Mouse (Mus musculus) midbrain, embryonic 16.5 days (tissue): Measurements from ENCODE around the gene Sik3. TPM values are rescaled to one million over a fixed set of nuclear protein-coding genes. Genes with fewer than 3 reads are reported as not detected.

Experiments
- ATAC-seq: fragments of 200-750 bp; cut with Nextera tagmentation; 2 replicates; pipeline ENCODE4 v1.8.0; 2017; ENCODE audit warnings: moderate TSS enrichment
- H3K27ac ChIP-seq: fragments of 300-500 bp; sonication (generic); 2 replicates; pipeline ENCODE4 v1.5.1; 2014; ENCODE audit warnings: mild to moderate bottlenecking, low read length, mixed read lengths
- H3K27me3 ChIP-seq: fragments of 300-500 bp; sonication (generic); 2 replicates; pipeline ENCODE4 v1.6.1; 2014; ENCODE audit warnings: low read depth, low read length, mixed read lengths; ENCODE audit not compliant: control insufficient read depth, insufficient read depth
- H3K36me3 ChIP-seq: fragments of 300-500 bp; sonication (generic); 2 replicates; pipeline ENCODE4 v1.6.1; 2014; ENCODE audit warnings: mild to moderate bottlenecking, low read length, moderate library complexity, mixed read lengths; ENCODE audit not compliant: control insufficient read depth, insufficient read depth
- H3K4me1 ChIP-seq: fragments of 300-500 bp; sonication (generic); 2 replicates; pipeline ENCODE4 v1.6.1; 2014; ENCODE audit warnings: mild to moderate bottlenecking, low read length, mixed read lengths; ENCODE audit not compliant: control insufficient read depth, insufficient read depth
- H3K4me2 ChIP-seq: fragments of 300-500 bp; sonication (generic); 2 replicates; pipeline ENCODE4 v1.6.1; 2014; ENCODE audit warnings: mild to moderate bottlenecking, low read length, mixed read lengths
- H3K4me3 ChIP-seq: fragments of 300-500 bp; sonication (generic); 2 replicates; pipeline ENCODE4 v1.5.1; 2014; ENCODE audit warnings: low read depth, mild to moderate bottlenecking, low read length, moderate library complexity, mixed read lengths
- H3K9ac ChIP-seq: fragments of 300-500 bp; sonication (generic); 2 replicates; pipeline ENCODE4 v1.6.1; 2014; ENCODE audit warnings: low read depth, low read length, mixed read lengths
- H3K9me3 ChIP-seq: fragments of 300-500 bp; sonication (generic); replicated peaks from 2 replicates; pipeline ENCODE4 v1.6.1; 2014; ENCODE audit warnings: mild to moderate bottlenecking, low read length, mixed read lengths; ENCODE audit not compliant: control insufficient read depth, poor library complexity, severe bottlenecking
- WGBS: fragments of 180-500 bp; shearing (Covaris S2); extraction: QIAGEN DNeasy Blood & Tissue Kit; methylation state at CpG from one replicate; pipeline ENCODE4 v1.1.7; 2014; 5-methylcytosine and 5-hydroxymethylcytosine counted together
- polyA plus RNA-seq: library from polyadenylated mRNA; unstranded; fragments of >200 nt; fragmentation: Nextera tagmentation; extraction: Ambion mirVana; gene quantifications from 2 replicates; pipeline ENCODE4 v1.2.1, GENCODE M21; 2015

The Sik3 gene
- polyA plus RNA-seq, 1 experiment from 2014 or later, result 5.1 TPM

- Histone ChIP-seq H3K36me3 (no peaks in the 10 kb centered on the region), H3K9me3 (no peaks in the 10 kb centered on the region), H3K27me3 (peaks cover 19% of the 10 kb centered on the region), H3K4me3 (no peak overlapping the region), H3K4me2 (no peak overlapping the region), H3K9ac (no peak overlapping the region), H3K4me1 (peaks cover 6% of the 10 kb centered on the region), H3K27ac (no peak overlapping the region)
- WGBS, result 86% methylated on average over 5 of the region's 5 CpGs
- ATAC-seq, result no peak
Observed at GRCm38 (mm10) chr9:46269125-46269524, 256.5 kb downstream of the Sik3 start.

- peaks cover 6% of the 10 kb centered on the region for H3K4me1 ChIP-seq
- H3K9ac ChIP-seq, result no peak overlapping the region
- no peaks in the 10 kb centered on the region for H3K9me3 ChIP-seq
- H3K27ac ChIP-seq, result no peak overlapping the region
- peaks cover 19% of the 10 kb centered on the region for H3K27me3 ChIP-seq
- 94% methylated on average over 4 of the region's 4 CpGs for WGBS
- no peak overlapping the region for H3K4me3 ChIP-seq
- H3K4me2 ChIP-seq, result no peak overlapping the region
- ATAC-seq, result no peak
- H3K36me3 ChIP-seq, result peaks cover 3% of the 10 kb centered on the region
Observed at GRCm38 (mm10) chr9:46270782-46271181, 258.2 kb downstream of the Sik3 start.

GRCm38 (mm10) chr9:46272070-46272469, 259.4 kb downstream of the Sik3 start:
- WGBS, result 86% methylated on average over 9 of the region's 9 CpGs
- ATAC-seq, result no peak
- Histone ChIP-seq H3K27ac (no peak overlapping the region), H3K4me2 (no peak overlapping the region), H3K4me3 (no peak overlapping the region), H3K36me3 (peaks cover 16% of the 10 kb centered on the region), H3K9me3 (no peaks in the 10 kb centered on the region), H3K9ac (no peak overlapping the region), H3K27me3 (peaks cover 19% of the 10 kb centered on the region), H3K4me1 (peaks cover 6% of the 10 kb centered on the region)

GRCm38 (mm10) chr9:46272677-46273454, 260.2 kb downstream of the Sik3 start, which contains the start of gene Zpr1:
TSS of gene Zpr1 (plus strand) at chr9:46273064.
- Histone ChIP-seq H3K4me3 (peak within 1 kb of the TSS; percentile 72), H3K27me3 (peaks cover 15% of the 10 kb centered on the region), H3K27ac (peak within 1 kb of the TSS; percentile 59), H3K9me3 (no peaks in the 10 kb centered on the region), H3K9ac (peak within 1 kb of the TSS; percentile 74), H3K4me2 (peak within 1 kb of the TSS; percentile 80), H3K4me1 (peaks cover 6% of the 10 kb centered on the region), H3K36me3 (peaks cover 23% of the 10 kb centered on the region)
- peak; percentile 97 for ATAC-seq
- WGBS, result 5% methylated on average over 42 of the region's 45 CpGs

Other genes starting within 250 kb of the Sik3 start
- gene Cep164, start 184.1 kb upstream of the Sik3 start, polyA plus RNA-seq, result 10.7 and 12.7 TPM in 2 replicates
- 48.1 and 51.3 TPM in 2 replicates for gene Bace1, start 174.2 kb upstream of the Sik3 start, polyA plus RNA-seq
- 22.6 and 25.4 TPM in 2 replicates for gene Pcsk7, start 106.3 kb upstream of the Sik3 start, polyA plus RNA-seq
- 97.9 and 118 TPM in 2 replicates for gene Rnf214, start 105.9 kb upstream of the Sik3 start, polyA plus RNA-seq
- 3.1 and 5.5 TPM in 2 replicates for gene Tagln, start 76.8 kb upstream of the Sik3 start, polyA plus RNA-seq
- gene Sidt2, start 57.6 kb upstream of the Sik3 start, polyA plus RNA-seq, result 44.7 and 50.0 TPM in 2 replicates
- gene Pafah1b2, start 130 bp upstream of the Sik3 start, polyA plus RNA-seq, result 287 and 294 TPM in 2 replicates
- gene Apoa1, start 215.8 kb downstream of the Sik3 start, polyA plus RNA-seq, result 3.5 and 3.9 TPM in 2 replicates
- gene Apoc3, start 222.8 kb downstream of the Sik3 start, polyA plus RNA-seq, result not detected in 2 replicates
- not detected in 2 replicates for gene Apoa4, start 227.9 kb downstream of the Sik3 start, polyA plus RNA-seq